ENCODE assay signal across 10 mouse cellular contexts in the genomic region with DNA sequence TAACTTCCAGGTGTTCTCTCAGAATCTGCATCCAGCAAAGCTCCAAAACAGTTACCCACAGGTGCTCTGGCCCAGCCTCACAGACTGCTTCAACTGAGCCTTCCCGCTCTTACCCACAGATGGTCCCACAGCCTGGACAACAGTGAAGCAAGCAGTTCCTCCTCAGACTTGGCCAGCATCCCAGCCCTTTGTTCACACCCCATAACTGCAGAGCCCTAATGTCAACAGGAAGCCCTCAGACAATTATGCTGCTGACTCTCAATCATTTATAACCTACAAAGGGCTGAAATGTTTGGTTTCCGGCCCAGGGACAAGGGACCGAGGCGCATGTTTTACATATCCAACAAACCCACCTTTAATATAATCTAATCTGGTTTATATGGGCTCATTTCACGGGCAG. TPM values are rescaled to one million over a fixed set of nuclear protein-coding genes. Genes with fewer than 3 reads are reported as not detected.
DNase-seq lines count a peak whose midpoint lies in the region; ATAC-seq lines count a peak whose summit lies in the region.
"Had no signal": no experiment of that assay in that cellular context is flagged by ENCODE, and none has a peak within 500 bp of the region (broad histone marks: within the 10 kb centered on the region; RNA-seq: fewer than 3 reads in every experiment).

No protein-coding gene starts in this region.

- H3K4me3 ChIP-seq in heart, embryonic 14.5 days (ENCODE audit: control insufficient read depth in 1 of 2, insufficient read depth in 1 of 2, low read depth in 1 of 2, low read length in 2 of 2): no peak overlapping the region
- H3K4me3 ChIP-seq in kidney, embryonic 15.5 days (replicated peaks): no peak overlapping the region
- no peak overlapping the region for H3K4me3 ChIP-seq in lung, embryonic 15.5 days

- no peak overlapping the region for H3K4me2 ChIP-seq in heart, embryonic 14.5 days (ENCODE audit: low read length)
- no peak overlapping the region for H3K4me2 ChIP-seq in kidney, embryonic 15.5 days
- H3K4me2 ChIP-seq in lung, embryonic 15.5 days: no peak overlapping the region

- DNase-seq in frontal cortex, postnatal 36 days (ENCODE audit: low spot score in 2 of 2): no peak
- DNase-seq in CD4-positive, CD25-positive, alpha-beta regulatory T cell, adult 2 months (ENCODE audit: low read depth, low spot score): peak; percentile 52
- DNase-seq in cerebellum, adult 8-10 months: peak; percentile 46
- peak; percentile 54 for DNase-seq in splenic B cell, adult 2 months (ENCODE audit: low read depth, low spot score)

- H3K4me1 ChIP-seq in heart, embryonic 14.5 days (ENCODE audit: control insufficient read depth in 2 of 2, insufficient read depth in 2 of 2, low read length in 2 of 2): peaks cover 0 to 5% of the 10 kb centered on the region in 2 experiments; a peak in 1 of 4 replicates
- 0 out of 2 replicates have a peak, but pooled peaks cover 4% of the 10 kb centered on the region for H3K4me1 ChIP-seq in kidney, embryonic 15.5 days
- peaks cover 16% of the 10 kb centered on the region for H3K4me1 ChIP-seq in lung, embryonic 15.5 days

- 43% methylated on average over 5 of the region's 5 CpGs for WGBS in heart, embryonic 14.5 days
- WGBS in kidney, embryonic 15.5 days: 51% methylated on average over 5 of the region's 5 CpGs
- WGBS in lung, embryonic 15.5 days: 20% methylated on average over 5 of the region's 5 CpGs

- no peaks in the 10 kb centered on the region for H3K9me3 ChIP-seq in heart, embryonic 14.5 days (ENCODE audit: control insufficient read depth, low read length)
- no peaks in the 10 kb centered on the region for H3K9me3 ChIP-seq in kidney, embryonic 15.5 days (replicated peaks)
- no peaks in the 10 kb centered on the region for H3K9me3 ChIP-seq in lung, embryonic 15.5 days

- H3K36me3 ChIP-seq in heart, embryonic 14.5 days (ENCODE audit: control insufficient read depth, insufficient read depth, low read length): no peaks in the 10 kb centered on the region
- H3K36me3 ChIP-seq in kidney, embryonic 15.5 days: no peaks in the 10 kb centered on the region
- H3K36me3 ChIP-seq in lung, embryonic 15.5 days: no peaks in the 10 kb centered on the region
- H3K36me3 ChIP-seq in splenic B cell, adult 2 months (ENCODE audit: control insufficient read depth, insufficient read depth, low read length, poor library complexity, severe bottlenecking): no peaks in the 10 kb centered on the region

- ATAC-seq in frontal cortex, adult (ENCODE audit: low TSS enrichment): peak; percentile 67
- ATAC-seq in heart, embryonic 14.5 days (ENCODE audit: insufficient number of reproducible peaks, insufficient read depth, low FRiP score, low read depth): peak; percentile 83
- ATAC-seq in kidney, embryonic 15.5 days (replicated peaks; ENCODE audit: low FRiP score): peak; percentile 80
- ATAC-seq in lung, embryonic 15.5 days (ENCODE audit: borderline replicate concordance, extremely low read depth, low FRiP score, low TSS enrichment): peak; percentile 96

- no peak overlapping the region for H3K27ac ChIP-seq in heart, embryonic 14.5 days (replicated peaks in 1 of 2; ENCODE audit: control insufficient read depth in 1 of 2, insufficient read depth in 1 of 2, low read depth in 2 of 2, low read length in 2 of 2)
- H3K27ac ChIP-seq in kidney, embryonic 15.5 days: no peak overlapping the region
- peak overlapping the region; percentile 55 for H3K27ac ChIP-seq in lung, embryonic 15.5 days
- H3K27ac ChIP-seq: liver, embryonic 14.5 days had no signal

- no peaks in the 10 kb centered on the region for H3K27me3 ChIP-seq in heart, embryonic 14.5 days (ENCODE audit: control insufficient read depth, insufficient read depth, low read length)
- H3K27me3 ChIP-seq in kidney, embryonic 15.5 days: no peaks in the 10 kb centered on the region
- no peaks in the 10 kb centered on the region for H3K27me3 ChIP-seq in lung, embryonic 15.5 days
- no peaks in the 10 kb centered on the region for H3K27me3 ChIP-seq in splenic B cell, adult 2 months (ENCODE audit: control insufficient read depth, insufficient read depth, low read length, poor library complexity, severe bottlenecking)

- H3K9ac ChIP-seq in heart, embryonic 14.5 days (ENCODE audit: low read length): no peak overlapping the region
- H3K9ac ChIP-seq in kidney, embryonic 15.5 days: no peak overlapping the region
- H3K9ac ChIP-seq in lung, embryonic 15.5 days: no peak overlapping the region
- H3K9ac ChIP-seq: liver, embryonic 14.5 days had no signal

RNA-seq across cellular contexts. Expression of a gene that starts 30.1 kb away (rescaled TPM):
- not detected in 2 replicates for polyA plus RNA-seq in heart, embryonic 14.5 days (2014; fragmentation: Nextera tagmentation; extraction: Ambion mirVana)
- 0.09 TPM in 1 of 2 replicates, not detected in the other for polyA plus RNA-seq in kidney, embryonic 15.5 days (2015; fragmentation: Nextera tagmentation; extraction: Ambion mirVana)
- polyA plus RNA-seq in lung, embryonic 15.5 days (2015; fragmentation: Nextera tagmentation; extraction: Ambion mirVana): 0.16 and 0.18 TPM in 2 replicates
- polyA plus RNA-seq: embryonic facial prominence, embryonic 11.5 days had no signal

RNA-seq across cellular contexts. Expression of a gene that starts 30.1 kb away (rescaled TPM):
- not detected in 2 replicates for polyA plus RNA-seq in heart, embryonic 14.5 days (2014; fragmentation: Nextera tagmentation; extraction: Ambion mirVana)
- not detected in 2 replicates for polyA plus RNA-seq in kidney, embryonic 15.5 days (2015; fragmentation: Nextera tagmentation; extraction: Ambion mirVana)
- not detected in 2 replicates for polyA plus RNA-seq in lung, embryonic 15.5 days (2015; fragmentation: Nextera tagmentation; extraction: Ambion mirVana)
- polyA plus RNA-seq: embryonic facial prominence, embryonic 11.5 days; liver, embryonic 14.5 days had no signal

RNA-seq across cellular contexts. Expression of a gene that starts 31.1 kb away (rescaled TPM):
- polyA plus RNA-seq in heart, embryonic 14.5 days (2014; fragmentation: Nextera tagmentation; extraction: Ambion mirVana): 0.08 TPM in 1 of 2 replicates, not detected in the other
- 0.15 and 0.16 TPM in 2 replicates for polyA plus RNA-seq in kidney, embryonic 15.5 days (2015; fragmentation: Nextera tagmentation; extraction: Ambion mirVana)
- 0.24 and 0.32 TPM in 2 replicates for polyA plus RNA-seq in lung, embryonic 15.5 days (2015; fragmentation: Nextera tagmentation; extraction: Ambion mirVana)
- polyA plus RNA-seq: embryonic facial prominence, embryonic 11.5 days had no signal

RNA-seq across cellular contexts. Expression of a gene that starts 34.7 kb away (rescaled TPM):
- polyA plus RNA-seq in heart, embryonic 14.5 days (2014; fragmentation: Nextera tagmentation; extraction: Ambion mirVana): 0.34 TPM in 1 of 2 replicates, not detected in the other
- polyA plus RNA-seq in kidney, embryonic 15.5 days (2015; fragmentation: Nextera tagmentation; extraction: Ambion mirVana): 0.68 TPM in 2 replicates
- 0.83 and 1.4 TPM in 2 replicates for polyA plus RNA-seq in lung, embryonic 15.5 days (2015; fragmentation: Nextera tagmentation; extraction: Ambion mirVana)

Comparison
In these comparisons a context has a peak if more than half of its experiments do, and no peak if none do; other contexts are left out.
1. DNase-seq: peak in CD4-positive, CD25-positive, alpha-beta regulatory T cell, adult 2 months (single experiment), cerebellum, adult 8-10 months (single experiment) and splenic B cell, adult 2 months (single experiment); none in frontal cortex, postnatal 36 days (0 of 2).
2. Peak in every context shown above with its lines, with median percentiles within 50 percentile points of each other: ATAC-seq.